Mouse (Mus musculus): Measurements from ENCODE around the gene Nkap. TPM values are rescaled to one million over a fixed set of nuclear protein-coding genes. Genes with fewer than 3 reads are reported as not detected.
"Not testable (repeated sequence)": the region's sequence is repeated elsewhere in the genome, so short reads cannot be mapped to it uniquely, and the experiment has no call there.

The Nkap gene
- polyA plus RNA-seq, 1 experiment from 2014 or later = 14.4 TPM

GRCm38 (mm10) chrX:37163115-37163514 is 36.5 kb downstream of the Nkap start:
- H3K4me1 ChIP-seq = no peaks in the 10 kb centered on the region
- no peaks in the 10 kb centered on the region for H3K27me3 ChIP-seq
- no peak overlapping the region for H3K4me2 ChIP-seq
- H3K4me3 ChIP-seq = no peak overlapping the region
- no peak overlapping the region for H3K9ac ChIP-seq
- 73% methylated on average over 18 of the region's 18 CpGs for WGBS
- H3K36me3 ChIP-seq = no peaks in the 10 kb centered on the region
- H3K9me3 ChIP-seq = no peaks in the 10 kb centered on the region
- no peak overlapping the region for H3K27ac ChIP-seq
- ATAC-seq (ENCODE audit: insufficient number of reproducible peaks, low FRiP score, low TSS enrichment, low read depth) = no peak

GRCm38 (mm10) chrX:37167085-37167484 is 40.5 kb downstream of the Nkap start:
- H3K9ac ChIP-seq = no peak overlapping the region
- 31% methylated on average over 3 of the region's 3 CpGs for WGBS
- no peak overlapping the region for H3K4me3 ChIP-seq
- H3K27ac ChIP-seq = no peak overlapping the region
- no peak overlapping the region for H3K4me2 ChIP-seq
- H3K9me3 ChIP-seq = no peaks in the 10 kb centered on the region
- no peak for ATAC-seq (ENCODE audit: insufficient number of reproducible peaks, low FRiP score, low TSS enrichment, low read depth)
- H3K4me1 ChIP-seq = no peaks in the 10 kb centered on the region
- H3K36me3 ChIP-seq = no peaks in the 10 kb centered on the region
- no peaks in the 10 kb centered on the region for H3K27me3 ChIP-seq

- H3K27me3 ChIP-seq = no peaks in the 10 kb centered on the region
- no peaks in the 10 kb centered on the region for H3K36me3 ChIP-seq
- no peak within 1 kb of the TSS for H3K27ac ChIP-seq
- H3K4me1 ChIP-seq = no peaks in the 10 kb centered on the region
- H3K4me2 ChIP-seq = no peak within 1 kb of the TSS
- WGBS = 60% methylated on average over 5 of the region's 5 CpGs
- H3K9me3 ChIP-seq = no peaks in the 10 kb centered on the region
- H3K4me3 ChIP-seq = no peak within 1 kb of the TSS
- H3K9ac ChIP-seq = no peak within 1 kb of the TSS
- no peak for ATAC-seq (ENCODE audit: insufficient number of reproducible peaks, low FRiP score, low TSS enrichment, low read depth)
These were observed 42.1 kb downstream of the Nkap start, which contains the start of gene Akap14 for GRCm38 (mm10) chrX:37168742-37169141. TSS of gene Akap14 (minus strand) at chrX:37168842.

- H3K4me2 ChIP-seq; H3K9me3 ChIP-seq; H3K4me3 ChIP-seq; H3K27ac ChIP-seq; H3K36me3 ChIP-seq; ATAC-seq (ENCODE audit: insufficient number of reproducible peaks, low FRiP score, low TSS enrichment, low read depth); H3K4me1 ChIP-seq; H3K27me3 ChIP-seq; H3K9ac ChIP-seq: not testable (repeated sequence)
- WGBS = 62% methylated on average over 7 of the region's 8 CpGs
These were observed 57.8 kb downstream of the Nkap start for GRCm38 (mm10) chrX:37184401-37184800.

- Histone ChIP-seq H3K36me3 (no peaks in the 10 kb centered on the region), H3K9me3 (no peaks in the 10 kb centered on the region), H3K9ac (peak overlapping the region; percentile 26; the same call in 1 of the 2 replicates), H3K27me3 (no peaks in the 10 kb centered on the region), H3K4me3 (peak overlapping the region; percentile 53), H3K4me2 (peak overlapping the region; percentile 49), H3K4me1 (no peaks in the 10 kb centered on the region), H3K27ac (no peak overlapping the region)
- 21% methylated on average over 20 of the region's 20 CpGs for WGBS
- no peak for ATAC-seq (ENCODE audit: insufficient number of reproducible peaks, low FRiP score, low TSS enrichment, low read depth)
These were observed 64.1 kb downstream of the Nkap start for GRCm38 (mm10) chrX:37190755-37191104.

GRCm38 (mm10) chrX:37191105-37191743 is 64.6 kb downstream of the Nkap start, which contains the start of the genes Ndufa1 and Rnf113a1:
TSS of gene Ndufa1 (minus strand) at chrX:37191163.
TSS of gene Rnf113a1 (plus strand) at chrX:37191245.
- no peaks in the 10 kb centered on the region for H3K27me3 ChIP-seq
- no peaks in the 10 kb centered on the region for H3K4me1 ChIP-seq
- peak within 1 kb of the TSS; percentile 59; the same call in 1 of the 2 replicates for H3K27ac ChIP-seq
- no peaks in the 10 kb centered on the region for H3K9me3 ChIP-seq
- no peaks in the 10 kb centered on the region for H3K36me3 ChIP-seq
- H3K4me3 ChIP-seq = peak within 1 kb of the TSS; percentile 53
- H3K4me2 ChIP-seq = peak within 1 kb of the TSS; percentile 49
- ATAC-seq (ENCODE audit: insufficient number of reproducible peaks, low FRiP score, low TSS enrichment, low read depth) = no peak
- WGBS = 23% methylated on average over 62 of the region's 63 CpGs
- peak within 1 kb of the TSS; percentile 39 for H3K9ac ChIP-seq

GRCm38 (mm10) chrX:37191744-37192379 is 65.3 kb downstream of the Nkap start:
- Histone ChIP-seq H3K4me1 (no peaks in the 10 kb centered on the region), H3K27ac (no peak overlapping the region), H3K9ac (peak overlapping the region; percentile 39), H3K36me3 (no peaks in the 10 kb centered on the region), H3K9me3 (no peaks in the 10 kb centered on the region), H3K4me2 (peak overlapping the region; percentile 49), H3K27me3 (no peaks in the 10 kb centered on the region), H3K4me3 (peak overlapping the region; percentile 53)
- WGBS = 28% methylated on average over 28 of the region's 28 CpGs
- ATAC-seq (ENCODE audit: insufficient number of reproducible peaks, low FRiP score, low TSS enrichment, low read depth) = no peak

- ATAC-seq (ENCODE audit: insufficient number of reproducible peaks, low FRiP score, low TSS enrichment, low read depth) = no peak
- H3K4me1 ChIP-seq = no peaks in the 10 kb centered on the region
These were observed 72.1 kb downstream of the Nkap start for GRCm38 (mm10) chrX:37198676-37199075.

More at GRCm38 (mm10) chrX:37198676-37199075, 72.1 kb downstream of the Nkap start:
- Histone ChIP-seq H3K36me3 (no peaks in the 10 kb centered on the region), H3K9me3 (no peaks in the 10 kb centered on the region), H3K9ac (no peak overlapping the region), H3K4me2 (no peak overlapping the region), H3K27ac (no peak overlapping the region), H3K4me3 (no peak overlapping the region), H3K27me3 (no peaks in the 10 kb centered on the region)
- WGBS = 69% methylated on average over 8 of the region's 8 CpGs

Other genes with a start within 250 kb of the Nkap start
- gene Nkrf, start 223.9 kb upstream of the Nkap start, polyA plus RNA-seq (2015; fragmentation: Nextera tagmentation; extraction: Ambion mirVana) = 1.2 and 1.3 TPM in 2 replicates
- gene Sept6, start 135.0 kb upstream of the Nkap start, polyA plus RNA-seq (2015; fragmentation: Nextera tagmentation; extraction: Ambion mirVana) = 43.9 and 45.9 TPM in 2 replicates
- gene Sowahd, start 78.0 kb upstream of the Nkap start, polyA plus RNA-seq (2015; fragmentation: Nextera tagmentation; extraction: Ambion mirVana) = not detected in 2 replicates
- 405 and 591 TPM in 2 replicates for gene Rpl39, start 41.4 kb upstream of the Nkap start, polyA plus RNA-seq (2015; fragmentation: Nextera tagmentation; extraction: Ambion mirVana)
- 14.9 and 15.0 TPM in 2 replicates for gene Upf3b, start 16.5 kb upstream of the Nkap start, polyA plus RNA-seq (2015; fragmentation: Nextera tagmentation; extraction: Ambion mirVana)
- not detected in 2 replicates for gene Akap14, start 42.0 kb downstream of the Nkap start, polyA plus RNA-seq (2015; fragmentation: Nextera tagmentation; extraction: Ambion mirVana)
- 385 and 433 TPM in 2 replicates for gene Ndufa1, start 64.4 kb downstream of the Nkap start, polyA plus RNA-seq (2015; fragmentation: Nextera tagmentation; extraction: Ambion mirVana)
- gene Rnf113a1, start 64.5 kb downstream of the Nkap start, polyA plus RNA-seq (2015; fragmentation: Nextera tagmentation; extraction: Ambion mirVana) = 12.5 and 12.6 TPM in 2 replicates
- not detected in 2 replicates for gene Gm9, start 84.2 kb downstream of the Nkap start, polyA plus RNA-seq (2015; fragmentation: Nextera tagmentation; extraction: Ambion mirVana)
- gene Rhox1, start 95.5 kb downstream of the Nkap start, polyA plus RNA-seq (2015; fragmentation: Nextera tagmentation; extraction: Ambion mirVana) = not detected in 2 replicates
- gene Rhox2a, start 118.2 kb downstream of the Nkap start, polyA plus RNA-seq (2015; fragmentation: Nextera tagmentation; extraction: Ambion mirVana) = not detected in 2 replicates
- not detected in 2 replicates for gene Rhox3a, start 123.1 kb downstream of the Nkap start, polyA plus RNA-seq (2015; fragmentation: Nextera tagmentation; extraction: Ambion mirVana)
- not detected in 2 replicates for gene Rhox4a, start 138.5 kb downstream of the Nkap start, polyA plus RNA-seq (2015; fragmentation: Nextera tagmentation; extraction: Ambion mirVana)

Measured in limb, embryonic 15.5 days (tissue).